Mouse (Mus musculus) liver, postnatal 0 days (tissue): ENCODE measurements around the gene Cdk2. TPM values are rescaled to one million over a fixed set of nuclear protein-coding genes. Genes with fewer than 3 reads are reported as not detected.
"Not testable (repeated sequence)": the region's sequence is repeated elsewhere in the genome, so short reads cannot be mapped to it uniquely, and the experiment has no call there.

Experiments
- ATAC-seq: fragments of 200-750 bp; cut with Nextera tagmentation; 2 replicates; pipeline ENCODE4 v1.8.0; 2017; ENCODE audit warnings: mild to moderate bottlenecking, moderate library complexity
- DNase-seq: peaks from one replicate; pipeline ENCODE4 v3.0.0-alpha.2; 2016
- H3K27ac ChIP-seq: fragments of 300-500 bp; sonication (generic); 2 replicates; pipeline ENCODE4 v1.5.1; 2014; ENCODE audit warnings: antibody characterized with exemption, moderate library complexity, mild to moderate bottlenecking, low read depth
- H3K27me3 ChIP-seq: fragments of 300-500 bp; sonication (generic); 2 replicates; pipeline ENCODE4 v1.6.1; 2014; ENCODE audit warnings: low read length, control low read depth, mixed read lengths; ENCODE audit not compliant: insufficient read depth
- H3K36me3 ChIP-seq: fragments of 300-500 bp; sonication (generic); replicated peaks from 2 replicates; pipeline ENCODE4 v1.6.1; 2014; ENCODE audit warnings: mild to moderate bottlenecking, control low read depth, low read length, moderate library complexity, mixed read lengths; ENCODE audit not compliant: insufficient read depth
- H3K4me1 ChIP-seq: fragments of 300-500 bp; sonication (generic); 2 replicates; pipeline ENCODE4 v1.6.1; 2014; ENCODE audit warnings: antibody characterized with exemption, mild to moderate bottlenecking, control low read depth; ENCODE audit not compliant: insufficient read depth
- H3K4me2 ChIP-seq: fragments of 300-500 bp; sonication (generic); 2 replicates; pipeline ENCODE4 v1.6.1; 2014; ENCODE audit warnings: low read depth, mild to moderate bottlenecking, low read length, moderate library complexity, mixed read lengths
- H3K4me3 ChIP-seq: fragments of 300-500 bp; sonication (generic); 2 replicates; pipeline ENCODE4 v1.5.1; 2014; ENCODE audit warnings: low read depth, low read length
- H3K9ac ChIP-seq: fragments of 300-500 bp; sonication (generic); replicated peaks from 2 replicates; pipeline ENCODE4 v1.6.1; 2014; ENCODE audit warnings: mild to moderate bottlenecking, moderate library complexity
- H3K9me3 ChIP-seq: fragments of 300-500 bp; sonication (generic); 2 replicates; pipeline ENCODE4 v1.6.1; 2016; ENCODE audit warnings: mild to moderate bottlenecking, control low read depth, low read length, mixed read lengths
- CTCF ChIP-seq: sonication (generic); IDR thresholded peaks from 2 replicates; pipeline ENCODE4 v1.5.1; 2016; ENCODE audit warnings: antibody characterized with exemption, low read depth
- EP300 ChIP-seq: IDR thresholded peaks from 2 replicates; pipeline ENCODE4 v1.6.1; 2016; ENCODE audit warnings: antibody characterized with exemption, low read depth, mild to moderate bottlenecking
- WGBS: fragments of 180-500 bp; shearing (Covaris S2); extraction: QIAGEN DNeasy Blood & Tissue Kit; methylation state at CpG from one replicate; pipeline ENCODE4 v1.1.7; 2014; ENCODE audit not compliant: insufficient replicate concordance; 5-methylcytosine and 5-hydroxymethylcytosine counted together
- polyA plus RNA-seq: library from polyadenylated mRNA; unstranded; fragments of >200 nt; fragmentation: Nextera tagmentation; extraction: Ambion mirVana; gene quantifications from 2 replicates; pipeline ENCODE4 v1.2.1, GENCODE M21; 2015

Cdk2 gene
- polyA plus RNA-seq, 1 experiment from 2014 or later: 34.7 TPM

- WGBS: 19% methylated on average over 14 of the region's 15 CpGs
- Histone ChIP-seq H3K9me3 (0 out of 2 replicates have a peak, but pooled peaks cover 2% of the 10 kb centered on the region), H3K9ac (no peak overlapping the region), H3K4me1 (peaks cover 6% of the 10 kb centered on the region; the same call in 1 of the 2 replicates), H3K36me3 (peaks cover 9% of the 10 kb centered on the region; the same call in 1 of the 2 replicates), H3K27ac (no peak overlapping the region), H3K4me2 (peak overlapping the region; percentile 46), H3K4me3 (no peak overlapping the region), H3K27me3 (no peaks in the 10 kb centered on the region)
- ATAC-seq: peak; percentile 38; the same call in 1 of the 2 replicates
- peak; percentile 26 for DNase-seq
- no peak for TF ChIP-seq CTCF
- no peak for TF ChIP-seq EP300
Observed at GRCm38 (mm10) chr10:128737435-128737834, 32.6 kb upstream of the Cdk2 start.

- no peak overlapping the region for H3K4me3 ChIP-seq
- no peak overlapping the region for H3K27ac ChIP-seq
- ATAC-seq (no peak), DNase-seq (no peak)
- H3K4me2 ChIP-seq: no peak overlapping the region
- peaks cover 13% of the 10 kb centered on the region; the same call in 1 of the 2 replicates for H3K36me3 ChIP-seq
- H3K9ac ChIP-seq: no peak overlapping the region
- H3K27me3 ChIP-seq: no peaks in the 10 kb centered on the region
- H3K9me3 ChIP-seq: 0 out of 2 replicates have a peak, but pooled peaks cover 2% of the 10 kb centered on the region
- H3K4me1 ChIP-seq: no peaks in the 10 kb centered on the region
- TF ChIP-seq CTCF: no peak
- no peak for TF ChIP-seq EP300
Observed at GRCm38 (mm10) chr10:128731992-128732391, 27.2 kb upstream of the Cdk2 start.

- no peaks in the 10 kb centered on the region for H3K27me3 ChIP-seq
- DNase-seq: peak; percentile 77
- H3K4me2 ChIP-seq: no peak overlapping the region
- TF ChIP-seq EP300 (no peak), CTCF (peak; percentile 85)
- H3K36me3 ChIP-seq: peaks cover 10% of the 10 kb centered on the region; the same call in 1 of the 2 replicates
- 24% methylated on average over 10 of the region's 10 CpGs for whole genome bisulfite sequencing
- H3K27ac ChIP-seq: no peak overlapping the region
- H3K4me3 ChIP-seq: no peak overlapping the region
- no peak overlapping the region for H3K9ac ChIP-seq
- ATAC-seq: peak; percentile 60; the same call in 1 of the 2 replicates
- 0 out of 2 replicates have a peak, but pooled peaks cover 2% of the 10 kb centered on the region for H3K9me3 ChIP-seq
- no peaks in the 10 kb centered on the region for H3K4me1 ChIP-seq
Observed at GRCm38 (mm10) chr10:128731002-128731433, 26.2 kb upstream of the Cdk2 start.

GRCm38 (mm10) chr10:128728059-128728458 lies 23.2 kb upstream of the Cdk2 start:
- 0 out of 2 replicates have a peak, but pooled peaks cover 2% of the 10 kb centered on the region for H3K9me3 ChIP-seq
- H3K27ac ChIP-seq: no peak overlapping the region
- no peaks in the 10 kb centered on the region for H3K27me3 ChIP-seq
- H3K4me3 ChIP-seq: no peak overlapping the region
- DNase-seq (no peak), ATAC-seq (no peak)
- H3K36me3 ChIP-seq: peaks cover 5% of the 10 kb centered on the region; the same call in 1 of the 2 replicates
- no peaks in the 10 kb centered on the region for H3K4me1 ChIP-seq
- TF ChIP-seq EP300 (no peak), CTCF (no peak)
- no peak overlapping the region for H3K9ac ChIP-seq
- no peak overlapping the region for H3K4me2 ChIP-seq
- 75% methylated on average over 5 of the region's 5 CpGs for WGBS

- 61% methylated on average over 3 of the region's 4 CpGs for WGBS
- H3K4me1 ChIP-seq, ATAC-seq, H3K27ac ChIP-seq, H3K36me3 ChIP-seq, H3K9me3 ChIP-seq, H3K4me3 ChIP-seq, H3K27me3 ChIP-seq, H3K9ac ChIP-seq, H3K4me2 ChIP-seq, DNase-seq: not testable (repeated sequence)
Observed at GRCm38 (mm10) chr10:128725466-128725865, 20.6 kb upstream of the Cdk2 start.

GRCm38 (mm10) chr10:128715559-128716537 lies 11.0 kb upstream of the Cdk2 start:
- no peaks in the 10 kb centered on the region; the same call in 1 of the 2 replicates for H3K36me3 ChIP-seq
- no peaks in the 10 kb centered on the region for H3K4me1 ChIP-seq
- H3K9ac ChIP-seq: no peak overlapping the region
- H3K4me3 ChIP-seq: no peak overlapping the region
- H3K27me3 ChIP-seq: no peaks in the 10 kb centered on the region
- ATAC-seq (0 out of 2 replicates have a peak, but pooled peaks have one; percentile 25), DNase-seq (peak; percentile 34)
- no peak overlapping the region for H3K27ac ChIP-seq
- no peak overlapping the region for H3K4me2 ChIP-seq
- TF ChIP-seq EP300 (no peak), CTCF (no peak)
- H3K9me3 ChIP-seq: no peaks in the 10 kb centered on the region
- WGBS: 62% methylated on average over 19 of the region's 19 CpGs

- H3K27me3 ChIP-seq, ATAC-seq: not testable (repeated sequence)
- 94% methylated on average over 7 of the region's 7 CpGs for WGBS
Observed at GRCm38 (mm10) chr10:128711318-128711717, 6.5 kb upstream of the Cdk2 start.

More at GRCm38 (mm10) chr10:128711318-128711717, 6.5 kb upstream of the Cdk2 start:
- H3K36me3 ChIP-seq, H3K4me2 ChIP-seq, DNase-seq, H3K9ac ChIP-seq, H3K9me3 ChIP-seq, H3K4me1 ChIP-seq, H3K4me3 ChIP-seq, H3K27ac ChIP-seq: not testable (repeated sequence)
